Mouse (Mus musculus): Measurements from ENCODE around the gene Med22. TPM values are rescaled to one million over a fixed set of nuclear protein-coding genes. Genes with fewer than 3 reads are reported as not detected.

Gene Med22
- 43.7 and 45.4 TPM in 2 replicates for polyA plus RNA-seq (2015; fragmentation: Nextera tagmentation; extraction: Ambion mirVana)

DNA sequence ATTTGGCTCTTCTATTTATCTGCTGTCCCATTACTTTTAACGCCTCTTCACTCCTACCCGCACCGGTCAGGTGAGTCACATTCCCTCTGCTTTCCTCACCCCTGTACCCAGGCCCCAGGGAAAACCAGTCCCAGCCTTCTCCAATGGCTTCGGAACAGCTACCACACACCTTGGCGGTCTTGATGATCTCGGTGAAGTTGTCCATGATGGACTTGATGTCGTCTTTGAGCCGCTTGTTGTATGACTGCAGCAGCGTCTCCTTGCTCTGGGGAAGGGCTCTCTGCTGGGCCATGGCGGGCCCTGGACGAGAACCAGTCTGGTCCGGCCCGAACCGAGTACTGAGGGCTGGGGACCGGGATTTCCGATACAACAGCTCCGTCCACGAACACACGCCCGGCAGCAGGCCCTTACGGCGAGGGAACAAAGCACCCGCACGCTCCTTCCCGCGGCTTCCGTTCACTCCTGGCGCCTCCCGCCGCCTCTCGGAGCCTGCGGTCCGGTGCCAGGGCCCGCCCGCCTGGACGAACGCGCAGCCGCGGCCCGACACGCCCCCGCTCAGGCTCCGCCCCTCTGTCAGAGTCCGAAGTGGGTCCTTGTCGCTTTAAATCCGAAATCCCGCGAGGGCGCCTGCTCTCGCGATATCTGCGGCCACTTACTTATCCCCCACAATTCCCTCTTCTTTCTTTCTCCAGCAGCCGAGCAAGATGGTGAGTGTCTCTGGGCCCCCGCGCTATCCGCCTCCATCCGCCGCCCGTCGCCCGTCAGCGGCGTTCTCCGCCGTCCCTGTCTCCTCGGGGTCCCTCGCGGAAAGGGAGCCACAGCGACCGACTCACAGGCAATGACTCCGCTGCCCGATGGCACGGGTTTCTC lies at the start of gene Med22, which contains the start of gene Rpl7a:
Gene Med22 (minus strand): TSS at position 554 of the 870 bp plus-strand sequence.
Gene Rpl7a (plus strand): TSS at position 641 of the 870 bp plus-strand sequence.
- Histone ChIP-seq H3K4me1 (ENCODE audit: control insufficient read depth, insufficient read depth, low read length) (peaks cover 28% of the 10 kb centered on the region), H3K36me3 (ENCODE audit: control insufficient read depth, insufficient read depth) (peaks cover 43% of the 10 kb centered on the region), H3K4me2 (ENCODE audit: low read depth, low read length) (peak within 1 kb of the TSS; percentile 99), H3K9ac (ENCODE audit: low read length) (peak within 1 kb of the TSS; percentile 94), H3K4me3 (ENCODE audit: low read length) (peak within 1 kb of the TSS; percentile 91), H3K9me3 (replicated peaks; ENCODE audit: control insufficient read depth, low read length) (no peaks in the 10 kb centered on the region), H3K27me3 (ENCODE audit: control insufficient read depth, insufficient read depth, low read length) (no peaks in the 10 kb centered on the region), H3K27ac (ENCODE audit: low read length) (peak within 1 kb of the TSS; percentile 92)
- ATAC-seq (replicated peaks; ENCODE audit: extremely low read depth, insufficient read depth, low FRiP score) = peak; percentile 95
- WGBS = under 1% methylated on average over 74 of the region's 74 CpGs

DNA sequence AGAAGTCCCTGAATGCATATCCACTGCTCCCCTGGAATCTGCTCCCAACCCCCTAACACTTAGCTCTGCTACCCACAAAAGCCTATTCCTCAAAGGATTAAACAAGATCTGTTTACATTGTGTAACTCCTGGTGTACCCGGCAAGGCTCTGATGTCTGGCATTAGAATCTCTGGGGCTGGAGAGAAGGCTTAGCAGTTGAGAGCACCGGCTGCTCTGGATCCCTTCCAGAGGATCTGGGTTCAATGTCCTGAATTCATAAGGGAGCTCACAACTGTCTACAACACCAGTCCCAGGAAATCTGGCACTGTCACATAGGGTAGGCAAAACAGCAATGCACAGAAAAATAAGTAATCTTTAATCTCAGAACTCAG lies 47.0 kb upstream of the Med22 start:
- Histone ChIP-seq H3K9me3 (replicated peaks; ENCODE audit: control insufficient read depth, low read length) (no peaks in the 10 kb centered on the region), H3K27ac (ENCODE audit: low read length) (no peak overlapping the region), H3K4me2 (ENCODE audit: low read depth, low read length) (no peak overlapping the region), H3K4me1 (ENCODE audit: control insufficient read depth, insufficient read depth, low read length) (peaks cover 5% of the 10 kb centered on the region), H3K9ac (ENCODE audit: low read length) (no peak overlapping the region), H3K27me3 (ENCODE audit: control insufficient read depth, insufficient read depth, low read length) (no peaks in the 10 kb centered on the region), H3K36me3 (ENCODE audit: control insufficient read depth, insufficient read depth) (peaks cover 62% of the 10 kb centered on the region), H3K4me3 (ENCODE audit: low read length) (no peak overlapping the region)
- no peak for ATAC-seq (replicated peaks; ENCODE audit: extremely low read depth, insufficient read depth, low FRiP score)
- WGBS = 90% methylated on average over 2 of the region's 2 CpGs

DNA sequence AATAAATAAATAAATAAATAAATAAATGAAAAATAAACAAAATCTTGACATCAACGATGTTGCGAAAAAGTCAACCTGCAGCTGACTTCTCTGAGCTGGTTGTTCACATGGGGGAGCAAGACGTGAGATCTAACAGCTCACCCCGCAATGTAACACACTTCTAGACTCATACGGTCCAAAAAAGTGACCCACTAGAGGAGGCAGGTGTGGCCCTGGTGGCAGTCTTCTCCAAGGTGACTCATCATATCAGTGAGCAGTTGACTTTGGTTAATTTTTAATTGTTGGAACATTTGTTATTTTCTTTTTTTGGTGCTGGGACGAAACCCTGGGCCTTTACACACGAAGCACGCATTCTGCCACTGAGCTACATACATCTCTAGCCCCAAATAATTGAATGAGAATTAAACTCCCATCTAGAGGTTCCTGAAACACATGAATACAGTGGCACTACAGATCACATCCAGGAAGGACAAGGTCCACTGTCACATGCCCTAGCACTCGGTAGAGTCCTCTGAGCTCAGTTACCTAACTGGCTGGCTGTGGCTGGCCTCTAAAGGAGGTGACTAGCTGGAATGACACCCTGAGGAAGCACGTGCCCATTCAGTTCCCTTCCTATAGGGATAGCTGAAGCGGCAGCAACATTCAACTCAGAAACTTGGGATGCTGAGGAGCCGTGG lies 46.5 kb upstream of the Med22 start:
- Histone ChIP-seq H3K4me1 (ENCODE audit: control insufficient read depth, insufficient read depth, low read length) (peaks cover 3% of the 10 kb centered on the region), H3K36me3 (ENCODE audit: control insufficient read depth, insufficient read depth) (peaks cover 62% of the 10 kb centered on the region), H3K27me3 (ENCODE audit: control insufficient read depth, insufficient read depth, low read length) (no peaks in the 10 kb centered on the region), H3K9ac (ENCODE audit: low read length) (no peak overlapping the region), H3K4me3 (ENCODE audit: low read length) (no peak overlapping the region), H3K27ac (ENCODE audit: low read length) (no peak overlapping the region), H3K4me2 (ENCODE audit: low read depth, low read length) (no peak overlapping the region), H3K9me3 (replicated peaks; ENCODE audit: control insufficient read depth, low read length) (no peaks in the 10 kb centered on the region)
- ATAC-seq (replicated peaks; ENCODE audit: extremely low read depth, insufficient read depth, low FRiP score) = no peak
- WGBS = 93% methylated on average over 12 of the region's 12 CpGs

DNA sequence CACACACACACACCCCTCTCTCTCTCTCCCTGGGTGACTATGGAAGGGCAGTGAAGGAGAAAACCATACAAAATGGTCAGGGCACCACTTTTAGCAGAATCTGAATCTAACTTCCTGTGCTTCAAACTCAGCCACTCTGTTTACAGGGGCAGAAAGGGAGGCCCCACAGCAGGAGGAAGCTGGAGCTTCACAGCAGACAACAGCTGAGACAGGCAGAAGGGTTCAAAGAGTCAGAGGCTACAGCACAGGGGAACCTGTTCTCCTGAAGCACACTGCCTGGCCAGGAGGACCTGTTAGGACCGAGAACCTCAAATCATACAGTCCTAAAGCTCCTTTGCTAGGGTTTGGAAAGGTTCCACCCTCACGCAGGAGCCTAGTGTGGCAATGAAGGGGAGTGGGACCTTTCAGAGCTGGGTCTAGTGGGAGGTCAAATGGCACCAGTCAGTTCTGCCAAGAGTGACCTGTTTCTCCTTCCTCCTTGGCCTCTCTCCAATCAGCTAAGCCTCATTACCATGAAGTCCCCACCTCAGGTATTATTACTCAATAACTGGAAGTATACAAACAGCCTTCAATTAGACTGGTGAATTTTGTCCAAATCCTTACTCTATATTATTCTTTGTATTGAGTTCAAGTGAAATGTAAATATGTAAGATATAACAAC lies 44.4 kb upstream of the Med22 start:
- no peak overlapping the region for H3K27ac ChIP-seq (ENCODE audit: low read length)
- peaks cover 54% of the 10 kb centered on the region for H3K36me3 ChIP-seq (ENCODE audit: control insufficient read depth, insufficient read depth)
- ATAC-seq (replicated peaks; ENCODE audit: extremely low read depth, insufficient read depth, low FRiP score) = no peak
- H3K4me2 ChIP-seq (ENCODE audit: low read depth, low read length) = no peak overlapping the region
- H3K9ac ChIP-seq (ENCODE audit: low read length) = no peak overlapping the region
- H3K27me3 ChIP-seq (ENCODE audit: control insufficient read depth, insufficient read depth, low read length) = no peaks in the 10 kb centered on the region
- no peaks in the 10 kb centered on the region for H3K9me3 ChIP-seq (replicated peaks; ENCODE audit: control insufficient read depth, low read length)
- no peaks in the 10 kb centered on the region for H3K4me1 ChIP-seq (ENCODE audit: control insufficient read depth, insufficient read depth, low read length)
- H3K4me3 ChIP-seq (ENCODE audit: low read length) = no peak overlapping the region
- WGBS = 89% methylated on average over 2 of the region's 2 CpGs

DNA sequence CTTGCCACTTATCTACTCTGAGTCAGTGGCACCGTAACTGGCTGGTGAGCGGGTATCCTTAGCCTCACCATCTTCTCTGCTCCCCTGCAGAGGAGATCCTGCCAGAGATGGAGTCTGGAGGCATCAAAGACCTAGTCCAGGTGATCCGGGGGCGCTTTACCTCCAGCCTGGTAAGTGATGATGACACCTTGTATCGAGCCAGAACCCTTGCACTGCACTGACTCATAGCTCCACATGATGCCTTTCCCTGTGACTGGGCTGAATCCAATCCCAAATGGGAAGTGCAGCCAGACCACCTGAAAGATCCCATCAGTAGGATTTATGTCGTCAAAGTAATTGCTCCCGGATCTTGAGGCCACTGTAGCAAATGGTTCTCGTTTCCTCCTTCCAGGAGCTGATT lies 42.4 kb upstream of the Med22 start:
- Histone ChIP-seq H3K4me3 (ENCODE audit: low read length) (no peak overlapping the region), H3K27me3 (ENCODE audit: control insufficient read depth, insufficient read depth, low read length) (no peaks in the 10 kb centered on the region), H3K9me3 (replicated peaks; ENCODE audit: control insufficient read depth, low read length) (no peaks in the 10 kb centered on the region), H3K27ac (ENCODE audit: low read length) (no peak overlapping the region), H3K4me1 (ENCODE audit: control insufficient read depth, insufficient read depth, low read length) (no peaks in the 10 kb centered on the region), H3K4me2 (ENCODE audit: low read depth, low read length) (no peak overlapping the region), H3K36me3 (ENCODE audit: control insufficient read depth, insufficient read depth) (peaks cover 43% of the 10 kb centered on the region), H3K9ac (ENCODE audit: low read length) (no peak overlapping the region)
- no peak for ATAC-seq (replicated peaks; ENCODE audit: extremely low read depth, insufficient read depth, low FRiP score)
- 85% methylated on average over 8 of the region's 8 CpGs for WGBS

- Histone ChIP-seq H3K9ac (ENCODE audit: low read length) (no peak overlapping the region), H3K9me3 (replicated peaks; ENCODE audit: control insufficient read depth, low read length) (no peaks in the 10 kb centered on the region), H3K36me3 (ENCODE audit: control insufficient read depth, insufficient read depth) (peaks cover 36% of the 10 kb centered on the region), H3K4me1 (ENCODE audit: control insufficient read depth, insufficient read depth, low read length) (no peaks in the 10 kb centered on the region), H3K27ac (ENCODE audit: low read length) (no peak overlapping the region), H3K4me2 (ENCODE audit: low read depth, low read length) (no peak overlapping the region), H3K4me3 (ENCODE audit: low read length) (no peak overlapping the region), H3K27me3 (ENCODE audit: control insufficient read depth, insufficient read depth, low read length) (no peaks in the 10 kb centered on the region)
- no peak for ATAC-seq (replicated peaks; ENCODE audit: extremely low read depth, insufficient read depth, low FRiP score)
- WGBS = 89% methylated on average over 4 of the region's 4 CpGs
Observed at GRCm38 (mm10) chr2:26952193-26952592, 41.7 kb upstream of the Med22 start.

- H3K27me3 ChIP-seq (ENCODE audit: control insufficient read depth, insufficient read depth, low read length) = no peaks in the 10 kb centered on the region
- peaks cover 32% of the 10 kb centered on the region for H3K36me3 ChIP-seq (ENCODE audit: control insufficient read depth, insufficient read depth)
- 84% methylated on average over 8 of the region's 8 CpGs for WGBS
Observed at GRCm38 (mm10) chr2:26951346-26951905, 40.9 kb upstream of the Med22 start.

GRCm38 (mm10) chr2:26950411-26950810 lies 39.9 kb upstream of the Med22 start:
- Histone ChIP-seq H3K4me3 (ENCODE audit: low read length) (no peak overlapping the region), H3K9ac (ENCODE audit: low read length) (no peak overlapping the region), H3K9me3 (replicated peaks; ENCODE audit: control insufficient read depth, low read length) (no peaks in the 10 kb centered on the region), H3K27me3 (ENCODE audit: control insufficient read depth, insufficient read depth, low read length) (no peaks in the 10 kb centered on the region), H3K27ac (ENCODE audit: low read length) (no peak overlapping the region), H3K4me1 (ENCODE audit: control insufficient read depth, insufficient read depth, low read length) (no peaks in the 10 kb centered on the region), H3K4me2 (ENCODE audit: low read depth, low read length) (no peak overlapping the region), H3K36me3 (ENCODE audit: control insufficient read depth, insufficient read depth) (peaks cover 22% of the 10 kb centered on the region)
- no peak for ATAC-seq (replicated peaks; ENCODE audit: extremely low read depth, insufficient read depth, low FRiP score)
- 86% methylated on average over 2 of the region's 2 CpGs for WGBS

More at GRCm38 (mm10) chr2:26951346-26951905, 40.9 kb upstream of the Med22 start:
- Histone ChIP-seq H3K9me3 (replicated peaks; ENCODE audit: control insufficient read depth, low read length) (no peaks in the 10 kb centered on the region), H3K9ac (ENCODE audit: low read length) (no peak overlapping the region), H3K4me3 (ENCODE audit: low read length) (no peak overlapping the region), H3K4me2 (ENCODE audit: low read depth, low read length) (no peak overlapping the region), H3K27ac (ENCODE audit: low read length) (no peak overlapping the region), H3K4me1 (ENCODE audit: control insufficient read depth, insufficient read depth, low read length) (no peaks in the 10 kb centered on the region)
- ATAC-seq (replicated peaks; ENCODE audit: extremely low read depth, insufficient read depth, low FRiP score) = no peak
